Mouse (Mus musculus): ENCODE measurements around the gene Plekho2. TPM values are rescaled to one million over a fixed set of nuclear protein-coding genes. Genes with fewer than 3 reads are reported as not detected.

Plekho2 gene
- polyA plus RNA-seq, 1 experiment from 2014 or later, result 16.0 TPM

GRCm38 (mm10) chr9:65541126-65542068 lies 38.4 kb downstream of the Plekho2 start:
- WGBS, result 46% methylated on average over 13 of the region's 13 CpGs
- Histone ChIP-seq H3K9me3 (replicated peaks) (no peaks in the 10 kb centered on the region), H3K4me3 (replicated peaks) (no peak overlapping the region), H3K27ac (replicated peaks) (peak overlapping the region; percentile 65; the same call in 1 of the 2 replicates), H3K27me3 (no peaks in the 10 kb centered on the region), H3K36me3 (no peaks in the 10 kb centered on the region), H3K4me2 (replicated peaks) (no peak overlapping the region), H3K9ac (no peak overlapping the region), H3K4me1 (peaks cover 17% of the 10 kb centered on the region)
- ATAC-seq (ENCODE audit: insufficient number of reproducible peaks, low FRiP score, low TSS enrichment, low read depth), result peak; percentile 29; the same call in 1 of the 2 replicates

- no peaks in the 10 kb centered on the region for H3K27me3 ChIP-seq
- H3K9ac ChIP-seq, result no peak overlapping the region
- H3K4me1 ChIP-seq, result peaks cover 8% of the 10 kb centered on the region
- ATAC-seq (ENCODE audit: insufficient number of reproducible peaks, low FRiP score, low TSS enrichment, low read depth), result no peak
- no peaks in the 10 kb centered on the region for H3K36me3 ChIP-seq
- 66% methylated on average over 9 of the region's 9 CpGs for WGBS
- no peak overlapping the region for H3K27ac ChIP-seq (replicated peaks)
- no peak overlapping the region for H3K4me3 ChIP-seq (replicated peaks)
- H3K9me3 ChIP-seq (replicated peaks), result no peaks in the 10 kb centered on the region
- H3K4me2 ChIP-seq (replicated peaks), result no peak overlapping the region
Observed at GRCm38 (mm10) chr9:65539697-65540096, 40.1 kb downstream of the Plekho2 start.

- Histone ChIP-seq H3K4me3 (replicated peaks) (no peak overlapping the region), H3K27ac (replicated peaks) (no peak overlapping the region), H3K4me1 (peaks cover 8% of the 10 kb centered on the region), H3K36me3 (no peaks in the 10 kb centered on the region), H3K4me2 (replicated peaks) (no peak overlapping the region), H3K9ac (no peak overlapping the region), H3K27me3 (no peaks in the 10 kb centered on the region), H3K9me3 (replicated peaks) (no peaks in the 10 kb centered on the region)
- WGBS, result 86% methylated on average over 8 of the region's 8 CpGs
- ATAC-seq (ENCODE audit: insufficient number of reproducible peaks, low FRiP score, low TSS enrichment, low read depth), result no peak
Observed at GRCm38 (mm10) chr9:65537901-65538630, 41.8 kb downstream of the Plekho2 start.

GRCm38 (mm10) chr9:65536491-65536890 lies 43.3 kb downstream of the Plekho2 start:
- no peak for ATAC-seq (ENCODE audit: insufficient number of reproducible peaks, low FRiP score, low TSS enrichment, low read depth)
- WGBS, result 76% methylated on average over 4 of the region's 4 CpGs
- H3K4me2 ChIP-seq (replicated peaks), result no peak overlapping the region
- H3K36me3 ChIP-seq, result no peaks in the 10 kb centered on the region
- no peak overlapping the region for H3K27ac ChIP-seq (replicated peaks)
- H3K4me1 ChIP-seq, result peaks cover 5% of the 10 kb centered on the region
- H3K4me3 ChIP-seq (replicated peaks), result no peak overlapping the region
- no peaks in the 10 kb centered on the region for H3K9me3 ChIP-seq (replicated peaks)
- H3K27me3 ChIP-seq, result no peaks in the 10 kb centered on the region
- H3K9ac ChIP-seq, result no peak overlapping the region

- no peaks in the 10 kb centered on the region for H3K27me3 ChIP-seq
- H3K27ac ChIP-seq (replicated peaks), result no peak overlapping the region
- H3K9me3 ChIP-seq (replicated peaks), result no peaks in the 10 kb centered on the region
- H3K9ac ChIP-seq, result no peak overlapping the region
- H3K36me3 ChIP-seq, result no peaks in the 10 kb centered on the region
- H3K4me2 ChIP-seq (replicated peaks), result no peak overlapping the region
- H3K4me3 ChIP-seq (replicated peaks), result no peak overlapping the region
- 79% methylated on average over 10 of the region's 11 CpGs for WGBS
- H3K4me1 ChIP-seq, result peaks cover 3% of the 10 kb centered on the region; the same call in 1 of the 2 replicates
- ATAC-seq (ENCODE audit: insufficient number of reproducible peaks, low FRiP score, low TSS enrichment, low read depth), result no peak
Observed at GRCm38 (mm10) chr9:65535789-65536469, 43.9 kb downstream of the Plekho2 start.

GRCm38 (mm10) chr9:65535191-65535722 lies 44.6 kb downstream of the Plekho2 start:
- H3K4me3 ChIP-seq (replicated peaks), result no peak overlapping the region
- H3K36me3 ChIP-seq, result no peaks in the 10 kb centered on the region
- 49% methylated on average over 3 of the region's 3 CpGs for WGBS
- H3K27me3 ChIP-seq, result no peaks in the 10 kb centered on the region
- H3K4me2 ChIP-seq (replicated peaks), result no peak overlapping the region
- no peak overlapping the region for H3K27ac ChIP-seq (replicated peaks)
- peaks cover 3% of the 10 kb centered on the region; the same call in 1 of the 2 replicates for H3K4me1 ChIP-seq
- ATAC-seq (ENCODE audit: insufficient number of reproducible peaks, low FRiP score, low TSS enrichment, low read depth), result no peak
- H3K9ac ChIP-seq, result no peak overlapping the region
- no peaks in the 10 kb centered on the region for H3K9me3 ChIP-seq (replicated peaks)

GRCm38 (mm10) chr9:65534111-65534510 lies 45.7 kb downstream of the Plekho2 start:
- no peak for ATAC-seq (ENCODE audit: insufficient number of reproducible peaks, low FRiP score, low TSS enrichment, low read depth)

GRCm38 (mm10) chr9:65532986-65533385 lies 46.9 kb downstream of the Plekho2 start:
- H3K27ac ChIP-seq (replicated peaks), result no peak overlapping the region
- ATAC-seq (ENCODE audit: insufficient number of reproducible peaks, low FRiP score, low TSS enrichment, low read depth), result no peak
- no peak overlapping the region for H3K4me2 ChIP-seq (replicated peaks)
- H3K27me3 ChIP-seq, result no peaks in the 10 kb centered on the region
- no peak overlapping the region for H3K4me3 ChIP-seq (replicated peaks)
- no peaks in the 10 kb centered on the region for H3K9me3 ChIP-seq (replicated peaks)
- WGBS, result 75% methylated on average over 8 of the region's 8 CpGs
- no peak overlapping the region for H3K9ac ChIP-seq
- H3K4me1 ChIP-seq, result peaks cover 3% of the 10 kb centered on the region; the same call in 1 of the 2 replicates
- no peaks in the 10 kb centered on the region for H3K36me3 ChIP-seq

More at GRCm38 (mm10) chr9:65534111-65534510, 45.7 kb downstream of the Plekho2 start:
- Histone ChIP-seq H3K4me3 (replicated peaks) (no peak overlapping the region), H3K4me1 (peaks cover 3% of the 10 kb centered on the region; the same call in 1 of the 2 replicates), H3K9me3 (replicated peaks) (no peaks in the 10 kb centered on the region), H3K36me3 (no peaks in the 10 kb centered on the region), H3K4me2 (replicated peaks) (no peak overlapping the region), H3K27me3 (no peaks in the 10 kb centered on the region), H3K9ac (no peak overlapping the region), H3K27ac (replicated peaks) (no peak overlapping the region)
- 90% methylated on average over 3 of the region's 3 CpGs for WGBS

- Histone ChIP-seq H3K27me3 (no peaks in the 10 kb centered on the region), H3K9ac (no peak overlapping the region), H3K36me3 (no peaks in the 10 kb centered on the region), H3K27ac (replicated peaks) (no peak overlapping the region), H3K4me2 (replicated peaks) (no peak overlapping the region), H3K4me3 (replicated peaks) (no peak overlapping the region), H3K9me3 (replicated peaks) (no peaks in the 10 kb centered on the region), H3K4me1 (peaks cover 3% of the 10 kb centered on the region; the same call in 1 of the 2 replicates)
- 71% methylated on average over 5 of the region's 5 CpGs for WGBS
- peak; percentile 65; the same call in 1 of the 2 replicates for ATAC-seq (ENCODE audit: insufficient number of reproducible peaks, low FRiP score, low TSS enrichment, low read depth)
Observed at GRCm38 (mm10) chr9:65531283-65531682, 48.6 kb downstream of the Plekho2 start.

GRCm38 (mm10) chr9:65529659-65530058 lies 50.2 kb downstream of the Plekho2 start:
- no peak overlapping the region for H3K9ac ChIP-seq
- WGBS, result 44% methylated on average over 8 of the region's 8 CpGs

More at GRCm38 (mm10) chr9:65529659-65530058, 50.2 kb downstream of the Plekho2 start:
- Histone ChIP-seq H3K9me3 (replicated peaks) (no peaks in the 10 kb centered on the region), H3K4me1 (peaks cover 3% of the 10 kb centered on the region; the same call in 1 of the 2 replicates), H3K36me3 (no peaks in the 10 kb centered on the region), H3K4me3 (replicated peaks) (no peak overlapping the region), H3K27me3 (no peaks in the 10 kb centered on the region), H3K4me2 (replicated peaks) (no peak overlapping the region), H3K27ac (replicated peaks) (no peak overlapping the region)
- no peak for ATAC-seq (ENCODE audit: insufficient number of reproducible peaks, low FRiP score, low TSS enrichment, low read depth)
